Mouse (Mus musculus) neural tube, embryonic 15.5 days (tissue): Measurements from ENCODE around the gene Cd72. TPM values are rescaled to one million over a fixed set of nuclear protein-coding genes. Genes with fewer than 3 reads are reported as not detected.

Source experiments
- ATAC-seq: fragments of 200-750 bp; cut with Nextera tagmentation; 2 replicates; pipeline ENCODE4 v1.8.0; 2017; ENCODE audit warnings: mild to moderate bottlenecking, moderate TSS enrichment, moderate library complexity; ENCODE audit not compliant: low FRiP score
- H3K27ac ChIP-seq: fragments of 300-500 bp; sonication (generic); replicated peaks from 2 replicates; pipeline ENCODE4 v1.5.1; 2015; ENCODE audit warnings: mild to moderate bottlenecking, inconsistent platforms
- H3K27me3 ChIP-seq: fragments of 300-500 bp; sonication (generic); replicated peaks from 2 replicates; pipeline ENCODE4 v1.6.1; 2015; ENCODE audit warnings: inconsistent platforms
- H3K36me3 ChIP-seq: fragments of 300-500 bp; sonication (generic); 2 replicates; pipeline ENCODE4 v1.6.1; 2015; ENCODE audit warnings: inconsistent platforms
- H3K4me1 ChIP-seq: fragments of 300-500 bp; sonication (generic); 2 replicates; pipeline ENCODE4 v1.6.1; 2015; ENCODE audit warnings: inconsistent platforms
- H3K4me2 ChIP-seq: fragments of 300-500 bp; sonication (generic); 2 replicates; pipeline ENCODE4 v1.6.1; 2015; ENCODE audit warnings: inconsistent platforms, mild to moderate bottlenecking, moderate library complexity
- H3K4me3 ChIP-seq: fragments of 300-500 bp; sonication (generic); replicated peaks from 2 replicates; pipeline ENCODE4 v1.5.1; 2015; ENCODE audit warnings: mild to moderate bottlenecking, inconsistent platforms
- H3K9ac ChIP-seq: fragments of 300-500 bp; sonication (generic); replicated peaks from 2 replicates; pipeline ENCODE4 v1.6.1; 2015; ENCODE audit warnings: mild to moderate bottlenecking, inconsistent platforms
- H3K9me3 ChIP-seq: fragments of 300-500 bp; sonication (generic); replicated peaks from 2 replicates; pipeline ENCODE4 v1.6.1; 2016; ENCODE audit warnings: inconsistent platforms
- WGBS: fragments of 180-500 bp; shearing (Covaris S2); methylation state at CpG from one replicate; pipeline ENCODE4 v1.1.7; 2015; ENCODE audit warnings: mixed read lengths; 5-methylcytosine and 5-hydroxymethylcytosine counted together
- polyA plus RNA-seq: library from polyadenylated mRNA; unstranded; fragments of >200 nt; fragmentation: Nextera tagmentation; extraction: Ambion mirVana; gene quantifications from 2 replicates; pipeline ENCODE4 v1.2.1, GENCODE M21; 2015

Cd72 gene
- polyA plus RNA-seq, 1 experiment from 2014 or later, result 4.3 TPM

DNA sequence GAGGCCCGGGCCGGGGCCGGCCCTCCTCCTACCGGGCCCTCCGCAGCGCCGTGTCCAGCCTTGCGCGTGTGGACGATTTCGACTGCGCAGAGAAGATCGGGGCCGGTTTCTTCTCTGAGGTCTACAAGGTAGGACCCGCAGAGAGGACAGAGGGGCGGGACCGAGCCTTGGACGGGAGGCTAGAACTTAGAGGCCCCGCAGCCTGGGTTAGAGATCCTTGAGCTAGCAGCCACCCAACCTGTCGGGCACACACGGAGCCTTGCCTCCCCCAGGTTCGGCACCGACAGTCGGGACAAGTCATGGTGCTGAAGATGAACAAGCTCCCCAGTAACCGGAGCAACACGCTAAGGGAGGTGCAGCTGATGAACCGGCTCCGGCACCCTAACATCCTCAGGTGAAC, 10.9 kb downstream of the Cd72 start:
- Histone ChIP-seq H3K4me3 (peak overlapping the region; percentile 94), H3K27me3 (no peaks in the 10 kb centered on the region), H3K4me1 (peaks cover 15% of the 10 kb centered on the region), H3K4me2 (peak overlapping the region; percentile 79), H3K9me3 (no peaks in the 10 kb centered on the region), H3K27ac (peak overlapping the region; percentile 96), H3K9ac (peak overlapping the region; percentile 98), H3K36me3 (peaks cover 37% of the 10 kb centered on the region)
- 0 out of 2 replicates have a peak, but pooled peaks have one; percentile 1 for ATAC-seq
- under 1% methylated on average over 25 of the region's 28 CpGs for WGBS

- no peaks in the 10 kb centered on the region for H3K9me3 ChIP-seq
- H3K27ac ChIP-seq, result peak overlapping the region; percentile 96
- H3K36me3 ChIP-seq, result peaks cover 29% of the 10 kb centered on the region
- H3K27me3 ChIP-seq, result no peaks in the 10 kb centered on the region
- peak; percentile 82 for ATAC-seq
- H3K9ac ChIP-seq, result peak overlapping the region; percentile 98
- peaks cover 15% of the 10 kb centered on the region for H3K4me1 ChIP-seq
- peak overlapping the region; percentile 79 for H3K4me2 ChIP-seq
- H3K4me3 ChIP-seq, result peak overlapping the region; percentile 94
- under 1% methylated on average over 85 of the region's 88 CpGs for WGBS
These were observed 11.7 kb downstream of the Cd72 start for GRCm38 (mm10) chr4:43442456-43443361.

- Histone ChIP-seq H3K27ac (peak overlapping the region; percentile 96), H3K27me3 (no peaks in the 10 kb centered on the region), H3K9ac (peak overlapping the region; percentile 98), H3K4me3 (peak overlapping the region; percentile 94), H3K4me2 (peak overlapping the region; percentile 79), H3K4me1 (peaks cover 15% of the 10 kb centered on the region), H3K36me3 (peaks cover 22% of the 10 kb centered on the region), H3K9me3 (no peaks in the 10 kb centered on the region)
- WGBS, result under 1% methylated on average over 33 of the region's 33 CpGs
- peak; percentile 95 for ATAC-seq
These were observed 12.4 kb downstream of the Cd72 start for GRCm38 (mm10) chr4:43442044-43442443.

DNA sequence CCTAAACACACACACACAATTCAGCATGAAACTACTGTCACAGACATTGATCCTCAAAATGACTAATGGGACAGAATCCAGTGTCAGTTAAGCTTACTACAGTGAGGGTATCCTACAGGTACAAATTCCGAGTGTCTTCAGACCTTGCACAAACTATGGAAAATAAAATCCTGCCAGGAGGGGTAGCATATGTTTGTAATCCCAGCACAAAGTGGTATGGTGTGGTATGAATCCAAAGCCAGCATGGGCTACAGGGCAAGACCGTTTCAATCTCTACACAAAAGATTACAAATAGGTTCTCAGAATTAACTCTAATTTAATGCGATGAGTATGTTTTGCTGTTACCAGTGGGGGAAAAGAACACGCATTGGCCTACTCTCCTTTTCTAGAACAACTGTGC, 12.8 kb downstream of the Cd72 start, which contains the start of gene Tesk1:
TSS of gene Tesk1 (plus strand) at position 301 of the 400 bp plus-strand sequence.
- peak within 1 kb of the TSS; percentile 94 for H3K4me3 ChIP-seq
- H3K27me3 ChIP-seq, result no peaks in the 10 kb centered on the region
- H3K9me3 ChIP-seq, result no peaks in the 10 kb centered on the region
- peak within 1 kb of the TSS; percentile 79 for H3K4me2 ChIP-seq
- H3K9ac ChIP-seq, result peak within 1 kb of the TSS; percentile 98
- H3K36me3 ChIP-seq, result peaks cover 18% of the 10 kb centered on the region
- 25% methylated on average over 4 of the region's 4 CpGs for WGBS
- ATAC-seq, result peak; percentile 1; the same call in 1 of the 2 replicates
- peak within 1 kb of the TSS; percentile 96 for H3K27ac ChIP-seq
- H3K4me1 ChIP-seq, result peaks cover 15% of the 10 kb centered on the region

- Histone ChIP-seq H3K27me3 (no peaks in the 10 kb centered on the region), H3K4me1 (peaks cover 16% of the 10 kb centered on the region), H3K9ac (no peak overlapping the region), H3K4me2 (no peak overlapping the region), H3K4me3 (no peak overlapping the region), H3K27ac (no peak overlapping the region), H3K9me3 (no peaks in the 10 kb centered on the region), H3K36me3 (no peaks in the 10 kb centered on the region)
- no peak for ATAC-seq
- WGBS, result 90% methylated on average over 1 of the region's 1 CpGs
These were observed 21.6 kb downstream of the Cd72 start for GRCm38 (mm10) chr4:43432832-43433231.

DNA sequence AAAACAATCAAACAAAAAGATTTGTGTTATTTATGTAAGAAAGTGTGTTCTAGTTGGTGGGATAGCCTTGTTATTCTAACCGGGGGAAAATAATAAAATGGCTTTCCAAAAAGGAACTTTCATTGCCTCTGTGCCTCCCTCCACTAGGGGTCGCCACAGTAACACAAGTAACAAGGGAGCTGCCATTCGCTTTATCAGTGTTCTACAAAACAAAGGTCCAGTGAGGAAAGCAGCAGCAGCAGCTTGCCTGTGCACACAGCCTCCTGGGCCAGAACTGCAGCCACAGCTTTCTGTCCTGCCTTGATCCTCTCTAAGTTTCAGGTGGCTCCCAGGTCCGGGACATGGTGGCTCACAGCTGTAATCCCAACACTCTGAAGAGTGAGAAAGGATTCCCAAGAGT, 22.7 kb downstream of the Cd72 start:
- ATAC-seq, result no peak; the same call in 1 of the 2 replicates
- no peaks in the 10 kb centered on the region for H3K27me3 ChIP-seq
- no peak overlapping the region for H3K9ac ChIP-seq
- H3K36me3 ChIP-seq, result peaks cover 8% of the 10 kb centered on the region
- H3K27ac ChIP-seq, result peak overlapping the region; percentile 83
- no peak overlapping the region for H3K4me3 ChIP-seq
- no peak overlapping the region for H3K4me2 ChIP-seq
- peaks cover 24% of the 10 kb centered on the region for H3K4me1 ChIP-seq
- no peaks in the 10 kb centered on the region for H3K9me3 ChIP-seq
- 3% methylated on average over 4 of the region's 4 CpGs for WGBS

GRCm38 (mm10) chr4:43428946-43429345, 25.5 kb downstream of the Cd72 start, which contains the start of gene Fam166b:
Gene Fam166b (minus strand): TSS chr4:43429134.
- Histone ChIP-seq H3K9ac (no peak within 1 kb of the TSS), H3K4me3 (no peak within 1 kb of the TSS), H3K9me3 (no peaks in the 10 kb centered on the region), H3K27ac (peak within 1 kb of the TSS; percentile 60), H3K4me1 (peaks cover 29% of the 10 kb centered on the region), H3K27me3 (peaks cover 20% of the 10 kb centered on the region), H3K4me2 (peak within 1 kb of the TSS; percentile 17; the same call in 1 of the 2 replicates), H3K36me3 (peaks cover 35% of the 10 kb centered on the region)
- peak; percentile 21; the same call in 1 of the 2 replicates for ATAC-seq
- 9% methylated on average over 10 of the region's 10 CpGs for whole genome bisulfite sequencing

GRCm38 (mm10) chr4:43428180-43428861, 26.1 kb downstream of the Cd72 start:
- H3K27ac ChIP-seq, result peak overlapping the region; percentile 60
- H3K4me1 ChIP-seq, result peaks cover 29% of the 10 kb centered on the region
- ATAC-seq, result no peak
- no peak overlapping the region for H3K9ac ChIP-seq
- no peak overlapping the region for H3K4me3 ChIP-seq
- peak overlapping the region; percentile 17; the same call in 1 of the 2 replicates for H3K4me2 ChIP-seq
- H3K9me3 ChIP-seq, result no peaks in the 10 kb centered on the region
- 29% methylated on average over 16 of the region's 16 CpGs for WGBS
- H3K36me3 ChIP-seq, result peaks cover 41% of the 10 kb centered on the region
- peaks cover 27% of the 10 kb centered on the region for H3K27me3 ChIP-seq

GRCm38 (mm10) chr4:43427501-43428179, 26.8 kb downstream of the Cd72 start:
- no peak overlapping the region for H3K4me3 ChIP-seq
- H3K36me3 ChIP-seq, result peaks cover 48% of the 10 kb centered on the region
- no peak overlapping the region for H3K9ac ChIP-seq
- ATAC-seq, result no peak
- H3K9me3 ChIP-seq, result no peaks in the 10 kb centered on the region
- H3K27me3 ChIP-seq, result peaks cover 33% of the 10 kb centered on the region
- no peak overlapping the region for H3K4me2 ChIP-seq
- WGBS, result 21% methylated on average over 23 of the region's 23 CpGs
- no peak overlapping the region for H3K27ac ChIP-seq
- peaks cover 29% of the 10 kb centered on the region for H3K4me1 ChIP-seq

- H3K27me3 ChIP-seq, result peaks cover 41% of the 10 kb centered on the region
- no peak overlapping the region for H3K4me3 ChIP-seq
- peaks cover 59% of the 10 kb centered on the region for H3K36me3 ChIP-seq
- H3K27ac ChIP-seq, result no peak overlapping the region
- H3K9ac ChIP-seq, result no peak overlapping the region
- no peak overlapping the region for H3K4me2 ChIP-seq
- 39% methylated on average over 10 of the region's 10 CpGs for WGBS
- H3K4me1 ChIP-seq, result peaks cover 27% of the 10 kb centered on the region
- no peaks in the 10 kb centered on the region for H3K9me3 ChIP-seq
- no peak for ATAC-seq
These were observed 27.9 kb downstream of the Cd72 start for GRCm38 (mm10) chr4:43426487-43426886.
